8 mouse cellular contexts compared by ENCODE assay signal in genomic region chr2:119799961-119800550, GRCm38 (mm10). TPM values are rescaled to one million over a fixed set of nuclear protein-coding genes. Genes with fewer than 3 reads are reported as not detected.
DNase-seq lines count a peak whose midpoint lies in the region; ATAC-seq lines count a peak whose summit lies in the region.

No protein-coding gene starts in this region.

- H3K4me2 ChIP-seq in kidney, embryonic 15.5 days, result peak overlapping the region; percentile 99
- peak overlapping the region; percentile 96 for H3K4me2 ChIP-seq in forebrain, embryonic 11.5 days (ENCODE audit: low read depth, low read length, severe bottlenecking)
- peak overlapping the region; percentile 87 for H3K4me2 ChIP-seq in limb, embryonic 13.5 days (replicated peaks)
- H3K4me2 ChIP-seq in neural tube, embryonic 12.5 days (replicated peaks), result peak overlapping the region; percentile 100

- DNase-seq in kidney, adult 9 months, result no peak
- peak; percentile 27 for DNase-seq in MEL-GATA-1-ER (ENCODE audit: extremely low read depth, low read depth)
- DNase-seq in forebrain, embryonic 11.5 days (ENCODE audit: low spot score), result no peak
- no peak for DNase-seq in adrenal gland, postnatal 10 days

- no peaks in the 10 kb centered on the region for H3K9me3 ChIP-seq in kidney, embryonic 15.5 days (replicated peaks)
- no peaks in the 10 kb centered on the region for H3K9me3 ChIP-seq in forebrain, embryonic 11.5 days (ENCODE audit: control insufficient read depth, low read length)
- no peaks in the 10 kb centered on the region for H3K9me3 ChIP-seq in limb, embryonic 13.5 days
- no peaks in the 10 kb centered on the region for H3K9me3 ChIP-seq in neural tube, embryonic 12.5 days

- peaks cover 38% of the 10 kb centered on the region for H3K27me3 ChIP-seq in kidney, embryonic 15.5 days
- H3K27me3 ChIP-seq in forebrain, embryonic 11.5 days (ENCODE audit: control insufficient read depth, insufficient read depth, low read length), result peaks cover 9% of the 10 kb centered on the region; the same call in 1 of the 2 replicates
- peaks cover 21% of the 10 kb centered on the region for H3K27me3 ChIP-seq in limb, embryonic 13.5 days
- H3K27me3 ChIP-seq in neural tube, embryonic 12.5 days (replicated peaks), result peaks cover 25% of the 10 kb centered on the region

- WGBS in kidney, embryonic 15.5 days, result under 1% methylated on average over 24 of the region's 27 CpGs
- WGBS in forebrain, embryonic 11.5 days, result under 1% methylated on average over 27 of the region's 27 CpGs
- WGBS in limb, embryonic 13.5 days, result 1% methylated on average over 26 of the region's 27 CpGs
- under 1% methylated on average over 27 of the region's 27 CpGs for WGBS in neural tube, embryonic 12.5 days

- H3K27ac ChIP-seq in kidney, embryonic 15.5 days, result no peak overlapping the region
- H3K27ac ChIP-seq in forebrain, embryonic 11.5 days (ENCODE audit: low read depth, low read length), result no peak overlapping the region
- peak overlapping the region; percentile 15; the same call in 1 of the 2 replicates for H3K27ac ChIP-seq in limb, embryonic 13.5 days
- 0 out of 2 replicates have a peak overlapping the region, but pooled peaks have one; percentile 10 for H3K27ac ChIP-seq in neural tube, embryonic 12.5 days

- H3K9ac ChIP-seq in kidney, embryonic 15.5 days, result peak overlapping the region; percentile 80
- peak overlapping the region; percentile 92 for H3K9ac ChIP-seq in forebrain, embryonic 11.5 days (ENCODE audit: low read length)
- peak overlapping the region; percentile 92 for H3K9ac ChIP-seq in limb, embryonic 13.5 days
- H3K9ac ChIP-seq in neural tube, embryonic 12.5 days, result peak overlapping the region; percentile 93

- peak; percentile 55; the same call in 1 of the 2 replicates for ATAC-seq in kidney, embryonic 15.5 days (replicated peaks; ENCODE audit: low FRiP score)
- ATAC-seq in forebrain, embryonic 11.5 days (replicated peaks; ENCODE audit: low FRiP score), result no peak; the same call in none of the 2 replicates
- ATAC-seq in limb, embryonic 13.5 days (ENCODE audit: low FRiP score, low read depth), result peak; percentile 48
- ATAC-seq in neural tube, embryonic 12.5 days (ENCODE audit: low FRiP score, low read depth), result peak; percentile 2; the same call in 1 of the 2 replicates
- no peak for ATAC-seq in megakaryocyte progenitor cell, adult 5-6 weeks (replicated peaks; ENCODE audit: poor library complexity)

- H3K4me1 ChIP-seq in kidney, embryonic 15.5 days, result peaks cover 59% of the 10 kb centered on the region
- peaks cover 41% of the 10 kb centered on the region for H3K4me1 ChIP-seq in forebrain, embryonic 11.5 days (replicated peaks; ENCODE audit: control insufficient read depth, insufficient read depth, low read length)
- H3K4me1 ChIP-seq in limb, embryonic 13.5 days, result peaks cover 41% of the 10 kb centered on the region
- H3K4me1 ChIP-seq in neural tube, embryonic 12.5 days, result peaks cover 49% of the 10 kb centered on the region

- H3K4me3 ChIP-seq in kidney, embryonic 15.5 days (replicated peaks), result peak overlapping the region; percentile 80
- H3K4me3 ChIP-seq in forebrain, embryonic 11.5 days (ENCODE audit: low read depth, low read length), result peak overlapping the region; percentile 87
- H3K4me3 ChIP-seq in limb, embryonic 13.5 days, result peak overlapping the region; percentile 85
- H3K4me3 ChIP-seq in neural tube, embryonic 12.5 days, result peak overlapping the region; percentile 91

- 0 out of 2 replicates have a peak, but pooled peaks cover 9% of the 10 kb centered on the region for H3K36me3 ChIP-seq in kidney, embryonic 15.5 days
- H3K36me3 ChIP-seq in forebrain, embryonic 11.5 days (ENCODE audit: control insufficient read depth, insufficient read depth, low read length), result no peaks in the 10 kb centered on the region; the same call in 1 of the 2 replicates
- peaks cover 26% of the 10 kb centered on the region for H3K36me3 ChIP-seq in limb, embryonic 13.5 days
- no peaks in the 10 kb centered on the region; the same call in 1 of the 2 replicates for H3K36me3 ChIP-seq in neural tube, embryonic 12.5 days

RNA-seq across cellular contexts. Expression of gene Tyro3, which starts 2.5 kb away (rescaled TPM):
- polyA plus RNA-seq in kidney, embryonic 15.5 days (2015; fragmentation: Nextera tagmentation; extraction: Ambion mirVana), result 12.3 and 13.0 TPM in 2 replicates
- polyA plus RNA-seq in forebrain, embryonic 11.5 days (2014; fragmentation: Nextera tagmentation; extraction: Ambion mirVana), result 27.7 and 29.8 TPM in 2 replicates
- 29.6 and 32.3 TPM in 2 replicates for polyA plus RNA-seq in limb, embryonic 13.5 days (2015; fragmentation: Nextera tagmentation; extraction: Ambion mirVana)
- polyA plus RNA-seq in neural tube, embryonic 12.5 days (2016; fragmentation: Nextera tagmentation; extraction: Ambion mirVana), result 20.7 and 21.0 TPM in 2 replicates
- not detected in 2 replicates for total RNA-seq in megakaryocyte progenitor cell, adult 5-6 weeks (2015)
- not detected in 2 replicates for total RNA-seq in megakaryocyte progenitor cell, adult 5-6 weeks (2017)
- total RNA-seq in adrenal gland, postnatal 10 days (2021), result 1 to 10 TPM; 6.0 to 8.8 TPM

RNA-seq across cellular contexts. Expression of gene Rpap1, which starts 12.7 kb away (rescaled TPM):
- polyA plus RNA-seq in kidney, embryonic 15.5 days (2015; fragmentation: Nextera tagmentation; extraction: Ambion mirVana), result 29.9 and 34.1 TPM in 2 replicates
- polyA plus RNA-seq in forebrain, embryonic 11.5 days (2014; fragmentation: Nextera tagmentation; extraction: Ambion mirVana), result 38.1 and 40.3 TPM in 2 replicates
- 28.5 and 30.2 TPM in 2 replicates for polyA plus RNA-seq in limb, embryonic 13.5 days (2015; fragmentation: Nextera tagmentation; extraction: Ambion mirVana)
- polyA plus RNA-seq in neural tube, embryonic 12.5 days (2016; fragmentation: Nextera tagmentation; extraction: Ambion mirVana), result 28.8 and 29.4 TPM in 2 replicates
- total RNA-seq in megakaryocyte progenitor cell, adult 5-6 weeks (2015), result 6.6 TPM in 2 replicates
- total RNA-seq in megakaryocyte progenitor cell, adult 5-6 weeks (2017), result 9.6 and 9.7 TPM in 2 replicates
- total RNA-seq in adrenal gland, postnatal 10 days (2021), result 10 to 100 TPM; 17.0 to 21.6 TPM

RNA-seq across cellular contexts. Expression of gene Ltk, which starts 39.8 kb away (rescaled TPM):
- 0.53 and 0.95 TPM in 2 replicates for polyA plus RNA-seq in kidney, embryonic 15.5 days (2015; fragmentation: Nextera tagmentation; extraction: Ambion mirVana)
- 0.11 and 0.19 TPM in 2 replicates for polyA plus RNA-seq in forebrain, embryonic 11.5 days (2014; fragmentation: Nextera tagmentation; extraction: Ambion mirVana)
- polyA plus RNA-seq in limb, embryonic 13.5 days (2015; fragmentation: Nextera tagmentation; extraction: Ambion mirVana), result not detected in 2 replicates
- polyA plus RNA-seq in neural tube, embryonic 12.5 days (2016; fragmentation: Nextera tagmentation; extraction: Ambion mirVana), result 0.26 and 0.61 TPM in 2 replicates
- not detected in 2 replicates for total RNA-seq in megakaryocyte progenitor cell, adult 5-6 weeks (2015)
- total RNA-seq in megakaryocyte progenitor cell, adult 5-6 weeks (2017), result not detected in 2 replicates
- 1 to 10 TPM in 1 of 2 experiments, under 1 TPM in 1; 0.57 to 1.3 TPM for total RNA-seq in adrenal gland, postnatal 10 days (2021)

RNA-seq across cellular contexts. Expression of gene Itpka, which starts 57.9 kb away (rescaled TPM):
- 1.2 and 1.5 TPM in 2 replicates for polyA plus RNA-seq in kidney, embryonic 15.5 days (2015; fragmentation: Nextera tagmentation; extraction: Ambion mirVana)
- 1.5 and 1.6 TPM in 2 replicates for polyA plus RNA-seq in forebrain, embryonic 11.5 days (2014; fragmentation: Nextera tagmentation; extraction: Ambion mirVana)
- 0.33 and 0.59 TPM in 2 replicates for polyA plus RNA-seq in limb, embryonic 13.5 days (2015; fragmentation: Nextera tagmentation; extraction: Ambion mirVana)
- polyA plus RNA-seq in neural tube, embryonic 12.5 days (2016; fragmentation: Nextera tagmentation; extraction: Ambion mirVana), result 0.34 and 0.96 TPM in 2 replicates
- total RNA-seq in megakaryocyte progenitor cell, adult 5-6 weeks (2015), result 0.20 and 0.29 TPM in 2 replicates
- 0.25 and 0.54 TPM in 2 replicates for total RNA-seq in megakaryocyte progenitor cell, adult 5-6 weeks (2017)
- total RNA-seq in adrenal gland, postnatal 10 days (2021), result 10 to 100 TPM in 1 of 2 experiments, 1 to 10 TPM in 1; 9.8 to 12.4 TPM

Comparison
In these comparisons a context has a peak if more than half of its experiments do, and no peak if none do; other contexts are left out.
1. ATAC-seq: peak in kidney, embryonic 15.5 days (single experiment), limb, embryonic 13.5 days (single experiment) and neural tube, embryonic 12.5 days (single experiment); none in forebrain, embryonic 11.5 days (single experiment) and megakaryocyte progenitor cell, adult 5-6 weeks (single experiment).
2. H3K27ac ChIP-seq: peak in limb, embryonic 13.5 days (single experiment) and neural tube, embryonic 12.5 days (single experiment); none in kidney, embryonic 15.5 days (single experiment) and forebrain, embryonic 11.5 days (single experiment).
3. Peak in every context shown above with its lines, with median percentiles within 50 percentile points of each other: H3K4me2 ChIP-seq, H3K4me3 ChIP-seq and H3K9ac ChIP-seq.